Mouse (Mus musculus): ENCODE measurements around the gene Fam69b. TPM values are rescaled to one million over a fixed set of nuclear protein-coding genes. Genes with fewer than 3 reads are reported as not detected.

The Fam69b gene
- polyA plus RNA-seq, 1 experiment from 2014 or later, result 109 TPM

DNA sequence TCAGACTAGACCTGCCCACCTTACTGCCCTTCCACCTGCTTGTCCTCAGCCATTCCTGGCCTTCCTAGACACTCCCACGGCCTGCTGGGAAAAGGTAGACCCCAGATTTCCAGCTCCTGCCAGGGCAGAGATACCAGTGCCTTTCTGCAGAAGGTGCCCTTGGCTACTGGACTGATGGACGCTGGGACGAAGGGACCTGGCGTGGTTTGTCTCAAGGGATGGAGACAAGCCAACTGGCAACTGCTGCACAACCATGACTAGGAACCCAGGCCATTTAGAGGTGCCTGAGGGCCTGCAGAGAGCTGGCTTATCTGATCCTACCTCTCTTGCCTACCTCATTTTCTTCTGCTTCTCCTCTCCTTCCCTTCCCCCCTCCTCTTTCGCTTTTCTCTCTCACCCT lies 13.4 kb upstream of the Fam69b start:
- Histone ChIP-seq H3K4me2 (no peak overlapping the region), H3K36me3 (no peaks in the 10 kb centered on the region), H3K9me3 (no peaks in the 10 kb centered on the region), H3K4me1 (replicated peaks) (no peaks in the 10 kb centered on the region), H3K9ac (no peak overlapping the region), H3K27me3 (no peaks in the 10 kb centered on the region), H3K4me3 (no peak overlapping the region), H3K27ac (no peak overlapping the region)
- WGBS, result 81% methylated on average over 5 of the region's 5 CpGs
- ATAC-seq (ENCODE audit: low FRiP score), result no peak

DNA sequence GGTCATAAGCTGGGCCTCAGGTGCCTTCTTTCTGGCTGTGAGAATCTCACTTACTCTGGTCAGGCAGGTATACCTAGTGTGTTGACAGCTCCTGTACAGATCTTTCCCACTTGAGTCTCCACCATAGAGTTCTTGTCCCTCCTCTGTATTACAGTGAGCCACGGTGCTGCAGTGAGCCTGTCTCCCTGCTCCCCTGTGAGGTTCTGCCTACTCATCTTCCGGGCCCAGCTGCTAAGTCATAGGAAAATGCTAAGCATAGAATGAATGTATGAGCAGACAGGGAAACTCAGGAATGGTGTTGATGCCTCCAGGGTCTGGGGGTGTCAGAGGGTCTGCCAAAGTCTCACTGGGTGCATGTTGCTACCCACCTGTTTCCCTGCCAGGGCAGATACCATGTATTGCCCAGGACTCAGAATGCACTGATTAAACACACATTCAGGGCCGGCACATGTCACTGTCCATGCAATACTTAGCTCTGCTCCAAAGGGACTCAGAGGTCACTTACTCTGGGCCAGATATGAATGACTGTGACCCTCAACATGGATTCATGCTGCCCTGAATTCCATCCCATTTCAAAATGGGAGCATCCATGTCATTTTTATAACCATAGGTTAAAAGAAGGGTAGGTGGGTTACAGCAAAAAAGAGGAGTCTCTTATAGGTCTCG lies 12.7 kb upstream of the Fam69b start:
- Histone ChIP-seq H3K4me3 (no peak overlapping the region), H3K4me1 (replicated peaks) (no peaks in the 10 kb centered on the region), H3K27me3 (no peaks in the 10 kb centered on the region), H3K9me3 (no peaks in the 10 kb centered on the region), H3K9ac (no peak overlapping the region), H3K4me2 (no peak overlapping the region), H3K27ac (no peak overlapping the region), H3K36me3 (no peaks in the 10 kb centered on the region)
- ATAC-seq (ENCODE audit: low FRiP score), result no peak
- 91% methylated on average over 4 of the region's 4 CpGs for WGBS

DNA sequence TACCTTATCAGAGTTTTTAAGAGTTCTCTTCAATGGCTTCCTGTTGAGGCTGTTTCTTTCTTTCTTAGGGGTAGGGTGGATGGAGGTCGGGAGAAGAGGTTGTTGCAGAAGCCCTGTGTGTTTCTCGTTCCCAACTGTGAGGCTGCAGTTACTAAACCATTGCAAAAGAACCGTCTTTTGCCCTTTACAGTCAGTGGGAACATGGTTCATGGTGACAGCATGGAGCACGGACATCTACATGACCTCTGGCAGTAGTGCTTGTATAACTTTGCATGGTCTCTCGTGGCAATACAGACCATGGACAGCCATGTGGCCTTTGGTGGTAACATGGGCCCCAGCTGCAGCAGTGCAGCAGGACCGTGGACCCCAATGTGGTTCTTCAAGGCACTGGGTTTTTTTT lies 10.9 kb upstream of the Fam69b start:
- Histone ChIP-seq H3K4me3 (no peak overlapping the region), H3K27ac (no peak overlapping the region), H3K9ac (no peak overlapping the region), H3K4me1 (replicated peaks) (no peaks in the 10 kb centered on the region), H3K36me3 (no peaks in the 10 kb centered on the region), H3K27me3 (no peaks in the 10 kb centered on the region), H3K4me2 (no peak overlapping the region), H3K9me3 (no peaks in the 10 kb centered on the region)
- ATAC-seq (ENCODE audit: low FRiP score), result no peak
- 74% methylated on average over 6 of the region's 6 CpGs for WGBS

DNA sequence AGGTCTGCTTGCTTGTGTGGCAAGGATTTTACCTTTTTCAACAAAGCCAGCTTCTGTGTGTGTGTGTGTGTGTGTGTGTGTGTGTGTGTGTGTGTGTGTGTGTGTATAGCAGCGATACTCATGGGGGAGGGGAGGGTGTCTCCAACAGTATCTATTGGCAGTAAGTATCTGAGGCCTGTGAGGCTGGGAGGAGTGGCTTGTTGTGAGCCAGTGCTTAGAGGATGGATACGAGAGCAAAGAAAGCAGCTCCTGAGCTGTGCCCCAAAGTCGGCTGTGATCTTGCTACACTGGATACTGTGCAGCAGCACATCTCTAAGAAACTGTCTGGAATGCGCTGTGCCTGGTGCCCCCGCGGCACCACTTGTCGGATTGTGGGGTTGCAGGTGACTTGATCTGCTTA lies 10.3 kb upstream of the Fam69b start:
- no peaks in the 10 kb centered on the region for H3K27me3 ChIP-seq
- 65% methylated on average over 7 of the region's 7 CpGs for WGBS
- H3K4me1 ChIP-seq (replicated peaks), result no peaks in the 10 kb centered on the region
- no peaks in the 10 kb centered on the region for H3K9me3 ChIP-seq
- no peaks in the 10 kb centered on the region for H3K36me3 ChIP-seq
- no peak overlapping the region for H3K4me2 ChIP-seq
- H3K9ac ChIP-seq, result no peak overlapping the region
- no peak for ATAC-seq (ENCODE audit: low FRiP score)
- no peak overlapping the region for H3K27ac ChIP-seq
- H3K4me3 ChIP-seq, result no peak overlapping the region

DNA sequence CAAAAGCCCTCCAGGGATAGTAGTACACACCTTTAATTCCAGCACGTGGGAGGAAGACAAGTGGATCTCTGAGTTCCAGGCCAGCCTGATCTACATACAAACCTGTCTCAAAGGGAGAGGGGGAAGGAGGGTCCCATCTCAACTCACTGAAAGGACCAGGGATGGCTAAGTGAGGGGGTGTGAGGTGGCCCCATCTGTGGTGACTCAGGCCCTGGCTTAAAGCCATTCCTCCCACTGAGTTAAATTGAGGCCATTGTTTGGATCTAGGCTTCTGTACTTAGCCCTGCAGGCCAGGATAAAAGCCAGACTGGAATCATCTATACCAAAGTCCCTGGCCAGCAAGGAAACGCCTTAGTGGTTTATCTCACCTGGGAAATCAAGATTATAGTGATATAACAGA lies 7.0 kb upstream of the Fam69b start:
- no peaks in the 10 kb centered on the region for H3K27me3 ChIP-seq
- 49% methylated on average over 2 of the region's 2 CpGs for WGBS
- no peak overlapping the region for H3K27ac ChIP-seq
- no peak overlapping the region for H3K4me3 ChIP-seq
- H3K4me2 ChIP-seq, result no peak overlapping the region
- H3K36me3 ChIP-seq, result no peaks in the 10 kb centered on the region
- ATAC-seq (ENCODE audit: low FRiP score), result no peak
- no peaks in the 10 kb centered on the region for H3K9me3 ChIP-seq
- no peak overlapping the region for H3K9ac ChIP-seq
- no peaks in the 10 kb centered on the region for H3K4me1 ChIP-seq (replicated peaks)

DNA sequence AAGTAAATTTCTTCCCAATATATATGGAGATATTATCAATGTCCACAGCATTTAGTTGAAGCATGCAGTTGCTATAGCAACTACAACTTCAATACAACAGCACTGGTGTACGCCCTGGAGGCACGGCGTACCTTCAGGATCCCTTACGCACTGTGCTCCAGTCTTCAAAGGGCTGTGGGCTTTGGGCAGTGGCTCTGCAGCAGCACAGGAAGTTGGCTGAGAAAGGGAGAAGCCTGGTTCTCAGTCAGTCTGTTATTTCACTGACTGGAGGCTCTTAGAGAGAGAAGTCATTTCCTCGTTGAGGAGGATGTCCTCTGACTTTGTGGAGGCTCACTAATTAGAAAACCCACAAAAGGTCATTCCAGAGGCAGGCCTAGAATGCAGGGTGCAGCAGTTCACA lies 5.3 kb upstream of the Fam69b start:
- H3K27me3 ChIP-seq, result no peaks in the 10 kb centered on the region
- no peak overlapping the region for H3K4me2 ChIP-seq
- H3K9me3 ChIP-seq, result no peaks in the 10 kb centered on the region
- no peak overlapping the region for H3K27ac ChIP-seq
- ATAC-seq (ENCODE audit: low FRiP score), result no peak
- no peak overlapping the region for H3K4me3 ChIP-seq
- WGBS, result 74% methylated on average over 5 of the region's 5 CpGs
- no peaks in the 10 kb centered on the region for H3K36me3 ChIP-seq
- H3K4me1 ChIP-seq (replicated peaks), result peaks cover 4% of the 10 kb centered on the region
- no peak overlapping the region for H3K9ac ChIP-seq

DNA sequence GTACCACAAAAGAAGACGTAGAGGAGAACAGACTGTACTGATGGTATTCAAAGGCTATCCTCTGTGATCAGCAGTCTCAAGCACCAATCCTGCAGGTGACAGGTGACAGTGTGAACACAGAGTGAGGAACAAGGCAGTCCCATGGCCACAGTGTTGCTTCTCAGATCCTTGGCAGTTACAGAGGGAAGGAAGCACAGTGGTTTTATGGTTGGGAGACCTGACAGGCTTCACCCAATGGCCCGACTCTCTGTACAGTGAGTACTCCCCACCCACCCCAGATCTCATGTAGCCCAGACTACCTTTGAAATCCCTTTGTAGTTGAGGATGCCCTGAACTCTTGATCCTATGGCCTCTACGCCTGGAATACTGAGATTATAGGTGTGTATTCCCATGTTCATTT lies 2.8 kb upstream of the Fam69b start:
- no peak overlapping the region for H3K4me3 ChIP-seq
- no peaks in the 10 kb centered on the region for H3K36me3 ChIP-seq
- no peak for ATAC-seq (ENCODE audit: low FRiP score)
- no peak overlapping the region for H3K4me2 ChIP-seq
- no peak overlapping the region for H3K27ac ChIP-seq
- H3K27me3 ChIP-seq, result no peaks in the 10 kb centered on the region
- H3K9ac ChIP-seq, result no peak overlapping the region
- H3K4me1 ChIP-seq (replicated peaks), result peaks cover 24% of the 10 kb centered on the region
- 88% methylated on average over 3 of the region's 3 CpGs for WGBS
- H3K9me3 ChIP-seq, result no peaks in the 10 kb centered on the region

DNA sequence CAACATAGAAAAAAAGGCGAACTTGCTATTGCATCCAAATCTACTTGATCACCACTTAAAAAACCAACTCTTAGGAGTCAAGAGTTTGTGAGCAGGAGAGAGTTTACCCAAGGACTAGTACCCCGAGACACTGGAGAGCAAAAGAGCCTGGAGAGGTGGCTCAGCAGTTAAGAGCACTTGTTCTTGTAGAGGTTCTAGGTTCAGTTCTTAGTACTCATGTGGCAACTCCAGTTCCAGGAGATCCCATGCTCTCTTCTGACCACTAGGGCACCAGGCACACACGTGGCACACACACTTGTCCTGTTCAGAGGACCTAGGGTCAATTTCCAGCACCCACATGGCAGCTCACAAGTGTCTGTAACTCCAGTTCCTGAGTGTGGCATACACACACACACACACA lies 2.2 kb upstream of the Fam69b start:
- no peak for ATAC-seq (ENCODE audit: low FRiP score)
- H3K9ac ChIP-seq, result no peak overlapping the region
- H3K27me3 ChIP-seq, result no peaks in the 10 kb centered on the region
- WGBS, result 75% methylated on average over 3 of the region's 3 CpGs
- H3K4me2 ChIP-seq, result no peak overlapping the region
- no peak overlapping the region for H3K4me3 ChIP-seq
- H3K4me1 ChIP-seq (replicated peaks), result peaks cover 31% of the 10 kb centered on the region
- H3K36me3 ChIP-seq, result peaks cover 5% of the 10 kb centered on the region; the same call in 1 of the 2 replicates
- H3K9me3 ChIP-seq, result no peaks in the 10 kb centered on the region
- no peak overlapping the region for H3K27ac ChIP-seq

DNA sequence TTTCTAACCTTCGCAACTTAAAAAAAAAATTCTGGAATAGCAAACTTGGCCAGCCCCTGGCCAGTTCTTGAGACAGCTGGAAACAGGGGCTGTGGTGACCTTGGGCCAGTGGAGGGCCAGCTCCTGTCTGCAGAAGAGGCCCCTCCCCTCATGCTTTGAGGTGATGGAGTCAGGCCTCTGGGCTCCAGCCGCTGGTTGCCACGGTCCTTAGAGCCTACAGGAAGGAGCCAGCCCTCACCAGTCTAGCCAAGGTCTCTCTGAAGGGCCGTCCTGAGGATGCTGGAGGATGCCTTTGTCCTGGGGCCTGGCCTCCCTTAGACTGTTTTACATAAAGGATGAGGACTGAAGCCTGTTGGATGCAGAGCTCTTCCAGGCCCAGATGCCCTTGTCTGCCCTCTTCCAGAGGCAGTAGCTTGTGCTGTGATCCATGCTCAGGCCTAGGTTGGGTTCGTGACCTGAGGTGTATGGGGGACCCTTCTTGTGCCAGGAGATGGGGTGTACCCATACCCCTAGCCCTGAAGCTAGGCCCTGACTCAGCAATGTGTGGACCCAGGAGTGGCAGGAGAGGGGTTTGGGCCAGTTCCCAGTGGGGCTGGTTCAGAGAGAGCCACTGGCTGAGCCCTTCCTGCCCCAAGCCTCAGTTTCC lies 658 bp downstream of the Fam69b start:
- no peaks in the 10 kb centered on the region for H3K27me3 ChIP-seq
- peak overlapping the region; percentile 92 for H3K27ac ChIP-seq
- H3K4me2 ChIP-seq, result peak overlapping the region; percentile 90
- no peaks in the 10 kb centered on the region for H3K9me3 ChIP-seq
- peaks cover 58% of the 10 kb centered on the region for H3K4me1 ChIP-seq (replicated peaks)
- H3K9ac ChIP-seq, result peak overlapping the region; percentile 98
- H3K36me3 ChIP-seq, result peaks cover 18% of the 10 kb centered on the region
- peak; percentile 61 for ATAC-seq (ENCODE audit: low FRiP score)
- peak overlapping the region; percentile 86 for H3K4me3 ChIP-seq
- WGBS, result 17% methylated on average over 5 of the region's 5 CpGs

DNA sequence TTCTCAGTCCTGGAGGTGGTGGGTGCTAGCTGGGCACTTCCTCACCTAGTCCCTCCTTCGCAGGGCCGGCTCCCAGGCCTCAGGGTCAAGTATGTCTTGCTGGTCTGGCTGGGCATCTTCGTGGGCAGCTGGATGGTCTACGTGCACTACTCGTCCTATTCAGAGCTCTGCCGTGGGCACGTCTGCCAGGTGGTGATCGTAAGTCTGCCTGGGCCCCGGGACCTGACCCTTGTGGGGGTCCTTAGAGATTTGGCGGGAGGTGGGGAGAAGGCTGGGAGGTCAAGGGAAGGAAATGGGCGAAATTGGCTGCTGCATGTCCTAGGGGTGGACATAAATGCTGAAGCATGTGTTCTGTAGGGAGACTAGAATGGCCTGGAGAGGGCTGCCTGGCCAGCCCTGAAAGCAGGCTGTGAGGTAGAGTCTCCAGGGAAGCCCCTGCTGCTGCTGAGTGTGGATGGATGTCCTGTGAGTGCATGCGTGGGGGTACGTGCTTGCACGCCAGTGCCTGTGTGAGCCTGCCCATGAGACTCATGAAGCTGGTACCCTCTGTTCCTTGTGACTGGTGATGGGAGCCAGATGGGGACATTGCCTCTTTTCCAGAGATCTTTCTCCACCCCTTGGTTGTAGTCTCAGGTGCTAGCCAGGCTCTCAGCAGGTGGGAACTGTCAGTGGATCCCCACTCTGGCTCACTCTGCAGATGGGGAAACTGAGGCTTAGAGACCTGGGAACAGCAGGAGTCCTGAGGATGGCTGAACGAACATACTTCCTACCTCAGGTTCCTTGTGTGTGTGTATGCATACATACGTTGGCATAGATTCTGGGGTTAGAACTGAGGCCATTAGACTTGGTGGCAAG lies 4.5 kb downstream of the Fam69b start:
- peak overlapping the region; percentile 52 for H3K27ac ChIP-seq
- H3K9ac ChIP-seq, result peak overlapping the region; percentile 65
- WGBS, result 81% methylated on average over 16 of the region's 16 CpGs
- H3K36me3 ChIP-seq, result peaks cover 57% of the 10 kb centered on the region
- H3K4me2 ChIP-seq, result peak overlapping the region; percentile 23
- peaks cover 86% of the 10 kb centered on the region for H3K4me1 ChIP-seq (replicated peaks)
- H3K4me3 ChIP-seq, result no peak overlapping the region
- H3K27me3 ChIP-seq, result no peaks in the 10 kb centered on the region
- ATAC-seq (ENCODE audit: low FRiP score), result no peak
- no peaks in the 10 kb centered on the region for H3K9me3 ChIP-seq

DNA sequence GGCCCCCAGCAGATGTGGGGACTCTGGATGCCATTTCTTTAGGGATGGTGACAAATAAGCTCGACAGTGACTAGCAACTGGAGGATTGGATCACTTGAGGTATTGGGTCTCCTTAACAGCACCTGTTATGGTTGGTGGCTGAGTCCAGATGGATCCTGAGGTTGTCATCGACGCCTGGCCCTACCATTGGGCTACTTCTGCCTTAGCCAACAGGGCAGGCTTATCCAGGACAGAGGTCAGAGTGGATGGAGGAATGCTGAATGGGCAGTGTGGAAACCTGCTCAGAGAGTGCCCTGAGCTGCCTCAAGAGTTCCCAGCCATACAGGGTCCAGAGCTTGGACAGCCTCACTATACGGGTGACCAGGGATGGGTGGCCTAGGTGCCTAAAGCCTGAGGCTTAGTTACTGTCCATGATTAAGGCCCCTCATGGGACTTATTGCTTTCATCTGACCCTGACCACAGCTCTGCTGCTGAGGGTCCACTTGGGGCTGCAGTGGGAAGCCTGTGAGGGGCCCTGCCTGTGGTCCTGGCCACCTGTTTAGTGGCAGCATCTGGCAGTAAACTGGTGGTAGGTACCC lies 5.8 kb downstream of the Fam69b start:
- H3K27me3 ChIP-seq, result no peaks in the 10 kb centered on the region
- peak overlapping the region; percentile 30 for H3K27ac ChIP-seq
- H3K4me3 ChIP-seq, result no peak overlapping the region
- no peaks in the 10 kb centered on the region for H3K9me3 ChIP-seq
- 64% methylated on average over 4 of the region's 4 CpGs for WGBS
- H3K4me2 ChIP-seq, result no peak overlapping the region
- H3K4me1 ChIP-seq (replicated peaks), result peaks cover 91% of the 10 kb centered on the region
- no peak for ATAC-seq (ENCODE audit: low FRiP score)
- peaks cover 64% of the 10 kb centered on the region for H3K36me3 ChIP-seq
- H3K9ac ChIP-seq, result peak overlapping the region; percentile 43; the same call in 1 of the 2 replicates
